Mouse (Mus musculus) ES-Bruce4 (cell line): Measurements from ENCODE around the gene Chmp3. TPM values are rescaled to one million over a fixed set of nuclear protein-coding genes. Genes with fewer than 3 reads are reported as not detected.

Source experiments
- H3K27ac ChIP-seq: 2 replicates; pipeline ENCODE4 v1.5.1; 2012; ENCODE audit warnings: low read length, inconsistent platforms; ENCODE audit not compliant: insufficient read depth
- H3K27me3 ChIP-seq: 2 replicates; pipeline ENCODE4 v1.6.1; 2012; ENCODE audit warnings: mild to moderate bottlenecking, low read length, inconsistent platforms; ENCODE audit not compliant: control insufficient read depth, poor library complexity, insufficient read depth, severe bottlenecking
- H3K36me3 ChIP-seq: 2 replicates; pipeline ENCODE4 v1.6.1; 2012; ENCODE audit warnings: inconsistent platforms, mild to moderate bottlenecking, low read length, moderate library complexity; ENCODE audit not compliant: control insufficient read depth, poor library complexity, insufficient read depth, severe bottlenecking
- H3K4me1 ChIP-seq: one replicate; pipeline ENCODE4 v1.8.1; 2011; ENCODE audit warnings: low read length; ENCODE audit not compliant: control insufficient read depth, insufficient read depth
- H3K4me3 ChIP-seq: 2 replicates; pipeline ENCODE4 v1.5.1; 2011; ENCODE audit warnings: low read depth, mild to moderate bottlenecking, low read length
- H3K9ac ChIP-seq: 2 replicates; pipeline ENCODE4 v1.6.1; 2012; ENCODE audit warnings: low read depth, mild to moderate bottlenecking, inconsistent platforms; ENCODE audit not compliant: poor library complexity, severe bottlenecking
- H3K9me3 ChIP-seq: replicated peaks from 2 replicates; pipeline ENCODE4 v1.6.1; 2012; ENCODE audit warnings: mild to moderate bottlenecking, low read length, inconsistent platforms; ENCODE audit not compliant: control insufficient read depth, poor library complexity, insufficient read depth, severe bottlenecking
- CTCF ChIP-seq: IDR thresholded peaks from one replicate; pipeline ENCODE4 v1.8.1; 2011; ENCODE audit warnings: low read depth, low read length
- EP300 ChIP-seq: IDR thresholded peaks from 2 replicates; pipeline ENCODE4 v1.6.1; 2011; ENCODE audit warnings: low read depth, low read length; ENCODE audit not compliant: insufficient read depth
- POLR2A ChIP-seq: IDR thresholded peaks from one replicate; pipeline ENCODE4 v1.8.1; 2011; ENCODE audit warnings: low read length; ENCODE audit not compliant: insufficient read depth
- polyA plus RNA-seq: library from polyadenylated mRNA; stranded (reverse); fragments of >200 nt; gene quantifications from 2 replicates; pipeline ENCODE4 v1.2.4, GENCODE M21; 2011; ENCODE audit warnings: low read depth; ENCODE audit not compliant: missing spikeins, insufficient read depth, insufficient read length

The Chmp3 gene
- polyA plus RNA-seq, 1 experiment: 149 TPM

DNA sequence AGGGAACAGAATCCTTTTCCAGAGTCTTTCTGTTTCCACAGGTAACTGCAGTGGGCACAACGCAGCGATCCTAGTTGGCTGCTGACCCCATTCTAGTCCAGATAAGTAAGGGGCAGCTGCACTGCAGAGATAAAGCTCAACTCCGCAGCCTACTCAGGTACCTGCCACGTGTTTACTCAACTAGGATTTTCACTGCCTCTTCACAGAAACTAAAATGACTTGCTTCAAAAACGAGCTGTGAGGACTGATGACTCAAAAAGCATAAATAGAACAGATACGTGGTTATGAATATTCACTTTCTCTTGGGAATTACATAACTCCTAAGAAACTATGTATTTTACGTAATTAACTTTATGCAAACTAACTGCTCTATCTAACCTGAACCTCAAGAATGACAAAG, 66.4 kb downstream of the Chmp3 start:
- Histone ChIP-seq H3K27me3 (no peaks in the 10 kb centered on the region), H3K36me3 (peaks cover 30% of the 10 kb centered on the region), H3K9me3 (no peaks in the 10 kb centered on the region), H3K9ac (no peak overlapping the region), H3K4me1 (no peaks in the 10 kb centered on the region), H3K4me3 (no peak overlapping the region), H3K27ac (peak overlapping the region; percentile 70)
- no peak for TF ChIP-seq EP300
- TF ChIP-seq CTCF: no peak
- no peak for TF ChIP-seq POLR2A

DNA sequence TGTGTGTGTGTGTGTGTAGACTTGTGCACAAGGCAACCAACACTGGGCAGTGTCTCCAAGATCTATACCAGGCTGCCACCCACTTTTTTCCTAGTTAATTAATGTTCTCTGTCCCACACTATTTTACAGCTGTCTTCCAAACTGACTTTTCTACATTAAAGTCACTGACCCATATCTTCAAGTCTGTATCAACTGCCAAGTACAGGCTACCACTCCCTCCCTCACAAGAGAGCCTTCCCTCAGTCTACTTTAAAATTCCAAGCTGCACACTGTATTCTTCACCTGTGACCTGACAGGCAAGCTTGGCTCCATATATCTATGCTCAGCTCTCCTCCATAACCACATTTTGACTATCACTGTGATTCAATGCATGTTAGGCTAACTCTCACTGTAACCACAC, 69.6 kb downstream of the Chmp3 start:
- H3K4me3 ChIP-seq: no peak overlapping the region
- no peak overlapping the region for H3K27ac ChIP-seq
- H3K36me3 ChIP-seq: peaks cover 37% of the 10 kb centered on the region
- H3K4me1 ChIP-seq: no peaks in the 10 kb centered on the region
- H3K27me3 ChIP-seq: no peaks in the 10 kb centered on the region
- TF ChIP-seq CTCF (no peak), EP300 (no peak), POLR2A (no peak)
- no peaks in the 10 kb centered on the region for H3K9me3 ChIP-seq
- no peak overlapping the region for H3K9ac ChIP-seq

DNA sequence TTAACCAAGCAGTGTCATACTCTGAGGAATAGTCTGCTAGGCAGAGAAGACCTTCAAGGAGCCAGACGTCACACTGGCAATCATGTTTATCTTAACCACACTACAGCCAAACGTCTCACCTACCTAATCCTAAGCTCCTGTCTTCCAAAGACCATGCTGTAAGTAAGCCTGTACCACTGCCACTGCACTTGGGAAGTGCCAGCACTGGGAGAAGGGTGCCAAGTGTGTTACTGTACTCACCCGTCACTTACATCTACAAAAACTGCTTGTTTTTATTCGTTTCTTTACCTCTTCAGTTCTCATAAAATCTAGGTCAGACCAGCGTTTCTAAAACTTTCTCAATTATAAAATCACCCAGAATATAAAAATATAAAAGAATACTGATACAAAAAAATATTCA, 73.4 kb downstream of the Chmp3 start:
- no peak overlapping the region for H3K9ac ChIP-seq
- no peaks in the 10 kb centered on the region for H3K9me3 ChIP-seq
- peaks cover 31% of the 10 kb centered on the region for H3K36me3 ChIP-seq

DNA sequence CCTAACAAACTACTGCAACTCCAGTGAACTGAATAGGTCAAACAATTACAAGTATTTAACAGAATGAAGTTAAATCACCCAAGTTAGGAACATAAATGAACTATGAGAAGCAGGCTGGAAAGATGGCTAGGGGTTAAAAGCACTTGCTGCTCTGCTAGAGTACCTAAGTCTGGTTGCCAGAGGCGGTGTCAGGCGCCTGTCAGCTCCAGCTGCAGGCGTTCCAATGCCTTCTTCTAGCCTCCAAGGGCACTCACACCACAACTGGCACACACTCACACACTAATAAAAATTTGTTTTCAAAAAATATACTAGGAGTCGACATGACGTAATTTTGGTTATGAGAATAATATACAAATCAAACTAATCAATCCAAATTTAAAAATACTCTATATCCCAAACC, 78.0 kb downstream of the Chmp3 start:
- H3K9ac ChIP-seq: no peak overlapping the region
- H3K9me3 ChIP-seq: no peaks in the 10 kb centered on the region
- TF ChIP-seq EP300 (no peak), CTCF (no peak), POLR2A (no peak)
- peaks cover 38% of the 10 kb centered on the region for H3K36me3 ChIP-seq
- H3K27me3 ChIP-seq: no peaks in the 10 kb centered on the region
- no peak overlapping the region for H3K27ac ChIP-seq
- H3K4me3 ChIP-seq: no peak overlapping the region
- no peaks in the 10 kb centered on the region for H3K4me1 ChIP-seq

More for the DNA sequence above, 73.4 kb downstream of the Chmp3 start:
- no peak overlapping the region for H3K27ac ChIP-seq
- H3K27me3 ChIP-seq: no peaks in the 10 kb centered on the region
- H3K4me3 ChIP-seq: no peak overlapping the region
- TF ChIP-seq CTCF: no peak
- no peak for TF ChIP-seq POLR2A
- no peak for TF ChIP-seq EP300
- no peaks in the 10 kb centered on the region for H3K4me1 ChIP-seq

DNA sequence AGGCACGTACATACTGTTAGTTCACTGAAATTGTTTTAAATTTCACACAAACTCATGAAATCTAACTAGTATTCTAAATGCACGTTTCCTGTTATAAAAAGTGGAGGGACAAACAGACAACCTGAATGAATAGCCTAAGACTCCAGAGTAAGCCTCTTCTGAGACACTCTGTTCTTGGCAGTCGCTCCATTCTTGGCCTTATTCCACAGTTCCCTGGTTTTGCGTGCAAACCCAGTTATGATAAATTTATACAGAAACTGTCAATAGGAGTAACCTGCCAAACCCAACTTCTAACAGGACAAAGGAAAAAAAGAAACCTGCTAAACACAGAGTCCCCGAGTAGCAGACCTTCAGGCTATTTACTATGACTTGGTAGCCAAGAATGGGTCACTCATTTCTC, 78.4 kb downstream of the Chmp3 start:
- Histone ChIP-seq H3K27me3 (no peaks in the 10 kb centered on the region), H3K27ac (no peak overlapping the region), H3K36me3 (peaks cover 34% of the 10 kb centered on the region), H3K4me3 (no peak overlapping the region), H3K4me1 (no peaks in the 10 kb centered on the region), H3K9me3 (no peaks in the 10 kb centered on the region), H3K9ac (no peak overlapping the region)
- TF ChIP-seq POLR2A: no peak
- no peak for TF ChIP-seq EP300
- no peak for TF ChIP-seq CTCF

DNA sequence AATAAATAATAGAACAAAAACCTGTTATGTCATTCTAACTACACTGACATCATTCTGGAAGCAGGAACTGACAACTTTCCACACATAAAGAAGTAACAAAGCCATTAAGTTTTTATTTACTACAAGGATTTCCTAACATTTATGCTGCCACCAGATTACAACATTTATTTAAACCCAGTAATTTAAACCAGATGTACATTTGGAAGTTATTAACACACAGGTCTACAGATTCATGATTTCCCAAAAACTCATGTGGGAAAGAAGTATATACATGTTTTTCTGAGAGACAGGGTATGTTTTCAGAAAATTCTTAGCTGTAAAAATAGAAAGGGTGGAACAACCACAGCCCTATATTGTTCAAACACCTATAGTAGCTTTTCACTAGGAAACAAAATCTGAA, 81.1 kb downstream of the Chmp3 start:
- Histone ChIP-seq H3K9ac (no peak overlapping the region), H3K4me1 (peaks cover 2% of the 10 kb centered on the region), H3K36me3 (peaks cover 49% of the 10 kb centered on the region), H3K4me3 (no peak overlapping the region), H3K9me3 (no peaks in the 10 kb centered on the region), H3K27me3 (no peaks in the 10 kb centered on the region), H3K27ac (no peak overlapping the region)
- TF ChIP-seq POLR2A (no peak), CTCF (no peak), EP300 (no peak)
